Mouse (Mus musculus) lung, postnatal 0 days (tissue): ENCODE data around the gene Nkd1. TPM values are rescaled to one million over a fixed set of nuclear protein-coding genes. Genes with fewer than 3 reads are reported as not detected.
A peak's percentile ranks its signal among the peaks of the same experiment; 100 is the strongest.

Source experiments
- ATAC-seq: fragments of 200-750 bp; cut with Nextera tagmentation; 2 replicates; pipeline ENCODE4 v1.8.0; 2017; ENCODE audit warnings: moderate library complexity
- DNase-seq: peaks from one replicate; pipeline ENCODE4 v3.0.0-alpha.2; 2016; ENCODE audit warnings: low spot score
- H3K27ac ChIP-seq: fragments of 300-500 bp; sonication (generic); 2 replicates; pipeline ENCODE4 v1.5.1; 2014; ENCODE audit warnings: antibody characterized with exemption, mild to moderate bottlenecking, low read length, mixed read lengths
- H3K27me3 ChIP-seq: fragments of 300-500 bp; sonication (generic); replicated peaks from 2 replicates; pipeline ENCODE4 v1.6.1; 2014; ENCODE audit warnings: low read length, mixed read lengths; ENCODE audit not compliant: insufficient read depth
- H3K36me3 ChIP-seq: fragments of 300-500 bp; sonication (generic); 2 replicates; pipeline ENCODE4 v1.6.1; 2014; ENCODE audit warnings: low read length, mixed read lengths; ENCODE audit not compliant: insufficient read depth
- H3K4me1 ChIP-seq: fragments of 300-500 bp; sonication (generic); 2 replicates; pipeline ENCODE4 v1.6.1; 2014; ENCODE audit warnings: antibody characterized with exemption, low read depth, low read length, mixed read lengths; ENCODE audit not compliant: insufficient read depth
- H3K4me2 ChIP-seq: fragments of 300-500 bp; sonication (generic); replicated peaks from 2 replicates; pipeline ENCODE4 v1.6.1; 2014; ENCODE audit warnings: low read depth, mild to moderate bottlenecking, low read length, moderate library complexity, mixed read lengths
- H3K4me3 ChIP-seq: fragments of 300-500 bp; sonication (generic); 2 replicates; pipeline ENCODE4 v1.5.1; 2014; ENCODE audit warnings: low read depth, low read length
- H3K9ac ChIP-seq: fragments of 300-500 bp; sonication (generic); replicated peaks from 2 replicates; pipeline ENCODE4 v1.6.1; 2014; ENCODE audit warnings: low read depth, mild to moderate bottlenecking
- H3K9me3 ChIP-seq: fragments of 300-500 bp; sonication (generic); 2 replicates; pipeline ENCODE4 v1.6.1; 2016; ENCODE audit warnings: low read length, mixed read lengths
- CTCF ChIP-seq: IDR thresholded peaks from 2 replicates; pipeline ENCODE4 v1.5.1; 2016; ENCODE audit warnings: antibody characterized with exemption, mild to moderate bottlenecking
- EP300 ChIP-seq: IDR thresholded peaks from 2 replicates; pipeline ENCODE4 v1.6.1; 2016; ENCODE audit warnings: antibody characterized with exemption, mild to moderate bottlenecking, control low read depth
- WGBS: fragments of 180-500 bp; shearing (Covaris S2); extraction: QIAGEN DNeasy Blood & Tissue Kit; methylation state at CpG from one replicate; pipeline ENCODE4 v1.1.7; 2014; 5-methylcytosine and 5-hydroxymethylcytosine counted together
- polyA plus RNA-seq: library from polyadenylated mRNA; unstranded; fragments of >200 nt; fragmentation: Nextera tagmentation; extraction: Ambion mirVana; gene quantifications from 2 replicates; pipeline ENCODE4 v1.2.1, GENCODE M21; 2015

Nkd1 gene
- polyA plus RNA-seq, 1 experiment from 2014 or later = 123 TPM

GRCm38 (mm10) chr8:88522433-88523030, 1.4 kb downstream of the Nkd1 start:
- H3K4me1 ChIP-seq = peaks cover 8% of the 10 kb centered on the region
- no peaks in the 10 kb centered on the region for H3K9me3 ChIP-seq
- H3K36me3 ChIP-seq = peaks cover 4% of the 10 kb centered on the region; the same call in 1 of the 2 replicates
- peak overlapping the region; percentile 92 for H3K4me2 ChIP-seq
- TF ChIP-seq CTCF (no peak), EP300 (no peak)
- H3K27me3 ChIP-seq = no peaks in the 10 kb centered on the region
- DNase-seq = peak; percentile 48
- ATAC-seq = no peak
- WGBS = 10% methylated on average over 5 of the region's 5 CpGs
- peak overlapping the region; percentile 90 for H3K9ac ChIP-seq
- H3K4me3 ChIP-seq = peak overlapping the region; percentile 91
- H3K27ac ChIP-seq = peak overlapping the region; percentile 89; the same call in 1 of the 2 replicates

GRCm38 (mm10) chr8:88523621-88524020, 2.5 kb downstream of the Nkd1 start:
- no peak for TF ChIP-seq EP300
- no peak for TF ChIP-seq CTCF
- ATAC-seq = no peak
- peak overlapping the region; percentile 92 for H3K4me2 ChIP-seq
- peaks cover 4% of the 10 kb centered on the region; the same call in 1 of the 2 replicates for H3K36me3 ChIP-seq
- peak; percentile 48 for DNase-seq
- H3K27ac ChIP-seq = peak overlapping the region; percentile 23; the same call in 1 of the 2 replicates
- H3K9me3 ChIP-seq = no peaks in the 10 kb centered on the region
- H3K9ac ChIP-seq = no peak overlapping the region
- H3K4me1 ChIP-seq = peaks cover 14% of the 10 kb centered on the region
- 28% methylated on average over 4 of the region's 4 CpGs for WGBS
- H3K27me3 ChIP-seq = no peaks in the 10 kb centered on the region
- H3K4me3 ChIP-seq = peak overlapping the region; percentile 91; the same call in 1 of the 2 replicates

GRCm38 (mm10) chr8:88524132-88524531, 3.0 kb downstream of the Nkd1 start:
- H3K27ac ChIP-seq = peak overlapping the region; percentile 39; the same call in 1 of the 2 replicates
- ATAC-seq (no peak), DNase-seq (no peak)
- TF ChIP-seq CTCF = no peak
- no peak for TF ChIP-seq EP300
- no peaks in the 10 kb centered on the region for H3K9me3 ChIP-seq
- H3K4me2 ChIP-seq = peak overlapping the region; percentile 92
- 33% methylated on average over 4 of the region's 4 CpGs for WGBS
- H3K4me1 ChIP-seq = peaks cover 14% of the 10 kb centered on the region
- no peak overlapping the region for H3K4me3 ChIP-seq
- H3K9ac ChIP-seq = no peak overlapping the region
- peaks cover 4% of the 10 kb centered on the region; the same call in 1 of the 2 replicates for H3K36me3 ChIP-seq
- no peaks in the 10 kb centered on the region for H3K27me3 ChIP-seq

- no peaks in the 10 kb centered on the region for H3K27me3 ChIP-seq
- peak overlapping the region; percentile 92; the same call in 1 of the 2 replicates for H3K4me2 ChIP-seq
- TF ChIP-seq CTCF (no peak), EP300 (peak; percentile 88)
- H3K27ac ChIP-seq = peak overlapping the region; percentile 39
- WGBS = 56% methylated on average over 7 of the region's 7 CpGs
- peak; percentile 71 for DNase-seq
- no peak overlapping the region for H3K4me3 ChIP-seq
- peak; percentile 34 for ATAC-seq
- H3K36me3 ChIP-seq = peaks cover 4% of the 10 kb centered on the region; the same call in 1 of the 2 replicates
- no peaks in the 10 kb centered on the region for H3K9me3 ChIP-seq
- no peak overlapping the region for H3K9ac ChIP-seq
- H3K4me1 ChIP-seq = peaks cover 14% of the 10 kb centered on the region
Measured at GRCm38 (mm10) chr8:88524851-88525250, 3.7 kb downstream of the Nkd1 start.

- Histone ChIP-seq H3K9me3 (no peaks in the 10 kb centered on the region), H3K36me3 (peaks cover 4% of the 10 kb centered on the region; the same call in 1 of the 2 replicates), H3K27me3 (no peaks in the 10 kb centered on the region), H3K27ac (no peak overlapping the region), H3K9ac (no peak overlapping the region), H3K4me3 (no peak overlapping the region), H3K4me2 (no peak overlapping the region), H3K4me1 (peaks cover 14% of the 10 kb centered on the region)
- 85% methylated on average over 5 of the region's 5 CpGs for WGBS
- DNase-seq = no peak
- TF ChIP-seq CTCF = no peak
- TF ChIP-seq EP300 = no peak
- no peak for ATAC-seq
Measured at GRCm38 (mm10) chr8:88526296-88526695, 5.1 kb downstream of the Nkd1 start.

GRCm38 (mm10) chr8:88528186-88528585, 7.0 kb downstream of the Nkd1 start:
- no peak for DNase-seq
- Histone ChIP-seq H3K9ac (no peak overlapping the region), H3K4me1 (peaks cover 14% of the 10 kb centered on the region), H3K4me3 (no peak overlapping the region), H3K36me3 (peaks cover 4% of the 10 kb centered on the region; the same call in 1 of the 2 replicates), H3K27me3 (no peaks in the 10 kb centered on the region), H3K9me3 (no peaks in the 10 kb centered on the region), H3K27ac (no peak overlapping the region), H3K4me2 (no peak overlapping the region)
- WGBS = 41% methylated on average over 9 of the region's 9 CpGs
- ATAC-seq = peak; percentile 34
- no peak for TF ChIP-seq EP300
- TF ChIP-seq CTCF = no peak
